In genomic region chr9:83350613-83351012, GRCm38 (mm10) we compare ENCODE assay signal across 8 mouse cellular contexts.
DNase-seq lines count a peak whose midpoint lies in the region; ATAC-seq and TF ChIP-seq lines count a peak whose summit lies in the region.

No protein-coding gene starts in this region.

- CTCF ChIA-PET in Patski (lab: Charles Lee) = interaction anchor here (0.8 to 1.4 kb wide), 2 partner anchors 8 to 21 kb away, joined by 3 to 6 read pairs; no protein-coding TSS in a partner anchor

- DNase-seq in heart, adult 11 months = peak; percentile 95
- no peak for DNase-seq in Patski (ENCODE audit: low read depth, low spot score)
- DNase-seq in gastrocnemius, adult 18-20 months (ENCODE audit: low spot score) = peak; percentile 14
- DNase-seq in lung, postnatal 25 days (ENCODE audit: low spot score) = peak; percentile 7
- DNase-seq in urinary bladder, postnatal 4 days (ENCODE audit: low spot score in 2 of 2) = peak; percentile 67 to 69
- no peak for DNase-seq in layer of hippocampus, adult 11-12 months (ENCODE audit: low spot score)

- in situ Hi-C loops in Patski (cut with MboI; ENCODE audit: low pct_unique_long_range_greater_than_20kb) = loop anchor here (25.0 kb wide), 1 partner anchor 363 kb away; the partner anchor contains the start of gene Phip

- POLR2A ChIA-PET in Patski (lab: Charles Lee) = no interaction called here

- H3K36me3 ChIP-seq in heart, embryonic 12.5 days = no peaks in the 10 kb centered on the region
- H3K36me3 ChIP-seq in intestine, embryonic 16.5 days (ENCODE audit: control insufficient read depth, insufficient read depth, low read length) = no peaks in the 10 kb centered on the region

- no peak overlapping the region for H3K4me2 ChIP-seq in heart, embryonic 12.5 days
- H3K4me2 ChIP-seq in intestine, embryonic 16.5 days (ENCODE audit: low read depth, low read length) = no peak overlapping the region

- H3K4me3 ChIP-seq in heart, embryonic 12.5 days = no peak overlapping the region
- no peak overlapping the region for H3K4me3 ChIP-seq in intestine, embryonic 16.5 days (ENCODE audit: low read length)

- 24% methylated on average over 5 of the region's 5 CpGs for WGBS in heart, embryonic 12.5 days
- 20% methylated on average over 5 of the region's 5 CpGs for WGBS in intestine, embryonic 16.5 days

- no peak overlapping the region for H3K27ac ChIP-seq in heart, embryonic 12.5 days (ENCODE audit: poor library complexity, severe bottlenecking)
- H3K27ac ChIP-seq in intestine, embryonic 16.5 days (ENCODE audit: low read length) = peak overlapping the region; percentile 23; the same call in 1 of the 2 replicates

- ATAC-seq in heart, embryonic 12.5 days (ENCODE audit: insufficient number of reproducible peaks, low FRiP score) = no peak
- ATAC-seq in Patski = no peak
- peak; percentile 78 for ATAC-seq in intestine, embryonic 16.5 days

- H3K9ac ChIP-seq in heart, embryonic 12.5 days = no peak overlapping the region
- H3K9ac ChIP-seq in intestine, embryonic 16.5 days (ENCODE audit: low read depth, low read length) = no peak overlapping the region

- peak; percentile 19 for TF ChIP-seq CTCF in Patski (IDR thresholded peaks at IDR 0.05)

- peaks cover 19% of the 10 kb centered on the region for H3K4me1 ChIP-seq in heart, embryonic 12.5 days (replicated peaks)
- peaks cover 12% of the 10 kb centered on the region; the same call in 1 of the 2 replicates for H3K4me1 ChIP-seq in intestine, embryonic 16.5 days (ENCODE audit: control insufficient read depth, insufficient read depth, low read length)

- H3K27me3 ChIP-seq in heart, embryonic 12.5 days (replicated peaks) = no peaks in the 10 kb centered on the region
- no peaks in the 10 kb centered on the region for H3K27me3 ChIP-seq in Patski
- no peaks in the 10 kb centered on the region for H3K27me3 ChIP-seq in intestine, embryonic 16.5 days (replicated peaks; ENCODE audit: control insufficient read depth, insufficient read depth, low read length)

- H3K9me3 ChIP-seq in heart, embryonic 12.5 days (replicated peaks) = no peaks in the 10 kb centered on the region
- H3K9me3 ChIP-seq in intestine, embryonic 16.5 days (ENCODE audit: control insufficient read depth, low read length) = no peaks in the 10 kb centered on the region

Comparison
In these comparisons a context has a peak if more than half of its experiments do, and no peak if none do; other contexts are left out.
1. DNase-seq: peak in heart, adult 11 months (single experiment), gastrocnemius, adult 18-20 months (single experiment), lung, postnatal 25 days (single experiment) and urinary bladder, postnatal 4 days (2 of 2); none in Patski (single experiment) and layer of hippocampus, adult 11-12 months (single experiment).